Mouse (Mus musculus) liver (tissue): ENCODE measurements around the gene Dock11.
A peak's percentile ranks its signal among the peaks of the same experiment; 100 is the strongest.

Experiments used
- DNase-seq: peaks from one replicate; pipeline ENCODE4 v3.0.0-alpha.2; 2020; ENCODE audit warnings: mixed read lengths

The Dock11 gene

GRCm38 (mm10) chrX:35951945-35952344 is 63.3 kb downstream of the Dock11 start:
- DNase-seq: no peak

- DNase-seq: no peak
These were observed 64.0 kb downstream of the Dock11 start for GRCm38 (mm10) chrX:35952521-35953095.

GRCm38 (mm10) chrX:35956236-35956635 is 67.6 kb downstream of the Dock11 start:
- DNase-seq: peak; percentile 5

GRCm38 (mm10) chrX:35963087-35963486 is 74.5 kb downstream of the Dock11 start:
- no peak for DNase-seq

GRCm38 (mm10) chrX:35969276-35969675 is 80.6 kb downstream of the Dock11 start:
- no peak for DNase-seq

- no peak for DNase-seq
These were observed 88.0 kb downstream of the Dock11 start for GRCm38 (mm10) chrX:35976657-35977056.

GRCm38 (mm10) chrX:35987981-35988380 is 99.3 kb downstream of the Dock11 start:
- no peak for DNase-seq

GRCm38 (mm10) chrX:35990508-35991095 is 102.0 kb downstream of the Dock11 start:
- DNase-seq: no peak

- DNase-seq: no peak
These were observed 105.6 kb downstream of the Dock11 start for GRCm38 (mm10) chrX:35994226-35994625.

GRCm38 (mm10) chrX:35997004-35997403 is 108.4 kb downstream of the Dock11 start:
- DNase-seq: no peak

GRCm38 (mm10) chrX:35997793-35998419 is 109.3 kb downstream of the Dock11 start:
- DNase-seq: no peak

- no peak for DNase-seq
These were observed 137.0 kb downstream of the Dock11 start for GRCm38 (mm10) chrX:36025651-36026050.

DNA sequence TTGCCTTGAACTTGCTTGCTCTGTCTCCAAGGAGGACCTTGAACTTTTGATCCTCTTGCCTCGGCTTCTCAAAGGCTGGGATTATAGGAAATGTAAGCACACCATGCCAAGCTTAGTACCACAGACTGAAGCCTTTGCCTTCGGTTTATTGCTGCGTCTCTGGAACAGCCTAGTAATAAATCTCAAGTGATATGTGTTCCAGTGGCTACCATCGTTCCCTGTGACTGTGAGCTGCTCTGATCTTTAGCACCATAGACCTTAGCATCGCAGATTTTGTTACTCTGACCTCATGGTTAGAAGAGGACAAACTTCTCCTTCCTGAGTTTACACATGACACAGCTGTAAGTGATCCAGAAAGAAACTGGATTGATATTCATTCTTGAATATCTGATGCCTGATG is 142.5 kb downstream of the Dock11 start:
- DNase-seq: no peak

- DNase-seq: no peak
These were observed 145.4 kb downstream of the Dock11 start for GRCm38 (mm10) chrX:36034045-36034444.

GRCm38 (mm10) chrX:36045731-36046130 is 157.1 kb downstream of the Dock11 start:
- DNase-seq: no peak

GRCm38 (mm10) chrX:36047451-36047850 is 158.8 kb downstream of the Dock11 start:
- DNase-seq: no peak

- no peak for DNase-seq
These were observed 161.7 kb downstream of the Dock11 start for GRCm38 (mm10) chrX:36050312-36050711.

GRCm38 (mm10) chrX:36073997-36074396 is 185.4 kb downstream of the Dock11 start:
- DNase-seq: no peak

DNA sequence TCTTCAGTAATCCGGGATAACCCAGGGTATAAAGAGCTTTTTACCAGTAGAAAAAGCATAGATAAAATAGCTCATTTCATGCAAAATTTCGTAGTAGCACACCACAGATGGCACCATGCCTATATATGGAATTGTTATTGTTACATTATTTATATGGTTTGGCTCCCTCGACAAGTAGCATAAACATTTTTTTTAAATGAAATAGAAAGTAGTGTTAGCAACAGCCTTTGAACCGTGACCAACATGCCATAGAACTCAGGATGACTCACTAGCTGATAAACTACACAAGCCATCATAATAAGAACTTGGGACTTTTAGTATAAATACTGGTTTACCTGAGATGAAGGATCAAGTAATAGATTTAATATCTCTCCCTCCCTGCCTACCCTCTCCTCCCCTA is 188.5 kb downstream of the Dock11 start:
- no peak for DNase-seq

DNA sequence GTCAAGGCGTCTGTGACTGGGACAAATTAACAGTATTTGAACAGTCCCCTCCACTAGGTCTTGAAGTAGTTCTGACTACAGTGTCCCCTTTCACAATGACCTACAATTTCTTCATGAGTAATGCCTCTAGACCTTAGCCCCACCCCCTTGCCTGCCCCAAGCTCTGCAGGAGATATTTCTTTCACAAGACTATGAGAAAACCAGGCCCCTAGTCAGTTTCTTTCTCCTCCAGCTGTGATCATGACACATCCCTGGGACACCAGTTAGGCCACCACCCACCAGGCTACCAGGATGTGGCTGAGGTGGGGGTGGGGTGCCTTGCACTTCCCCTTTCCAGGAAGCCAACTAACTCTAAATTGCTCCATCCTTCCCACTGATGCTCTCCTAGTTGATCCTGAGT is 194.3 kb downstream of the Dock11 start:
- peak; percentile 21 for DNase-seq

GRCm38 (mm10) chrX:36088464-36089256 is 200.0 kb downstream of the Dock11 start:
- no peak for DNase-seq

GRCm38 (mm10) chrX:36100883-36101282 is 212.3 kb downstream of the Dock11 start:
- no peak for DNase-seq

DNA sequence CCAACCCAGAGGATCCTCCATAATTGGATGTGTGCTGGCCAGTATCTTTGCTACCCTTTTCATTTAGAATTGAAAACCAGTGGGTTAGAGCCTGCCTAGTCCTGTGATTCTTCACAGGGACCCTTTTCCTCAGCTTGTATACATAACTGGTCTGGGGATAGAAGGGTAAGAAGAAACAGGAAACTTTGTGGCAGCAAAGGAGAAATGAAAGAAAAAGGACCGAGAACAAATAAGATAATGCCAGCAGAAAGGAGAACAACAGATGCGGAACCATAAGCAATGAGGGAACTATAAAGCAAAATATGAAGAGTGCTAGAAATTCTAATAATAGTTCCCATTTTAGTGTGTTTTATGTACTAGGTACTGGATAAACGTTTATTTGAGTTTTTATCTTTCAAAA is 212.7 kb downstream of the Dock11 start:
- DNase-seq: no peak

- DNase-seq: no peak
These were observed 220.0 kb downstream of the Dock11 start for GRCm38 (mm10) chrX:36108601-36109000.
